Mouse (Mus musculus) midbrain, embryonic 16.5 days (tissue): Measurements from ENCODE around the gene Nbeal1. TPM values are rescaled to one million over a fixed set of nuclear protein-coding genes. Genes with fewer than 3 reads are reported as not detected.

Experiments
- ATAC-seq: fragments of 200-750 bp; cut with Nextera tagmentation; 2 replicates; pipeline ENCODE4 v1.8.0; 2017; ENCODE audit warnings: moderate TSS enrichment
- H3K27ac ChIP-seq: fragments of 300-500 bp; sonication (generic); 2 replicates; pipeline ENCODE4 v1.5.1; 2014; ENCODE audit warnings: mild to moderate bottlenecking, low read length, mixed read lengths
- H3K27me3 ChIP-seq: fragments of 300-500 bp; sonication (generic); 2 replicates; pipeline ENCODE4 v1.6.1; 2014; ENCODE audit warnings: low read depth, low read length, mixed read lengths; ENCODE audit not compliant: control insufficient read depth, insufficient read depth
- H3K36me3 ChIP-seq: fragments of 300-500 bp; sonication (generic); 2 replicates; pipeline ENCODE4 v1.6.1; 2014; ENCODE audit warnings: mild to moderate bottlenecking, low read length, moderate library complexity, mixed read lengths; ENCODE audit not compliant: control insufficient read depth, insufficient read depth
- H3K4me1 ChIP-seq: fragments of 300-500 bp; sonication (generic); 2 replicates; pipeline ENCODE4 v1.6.1; 2014; ENCODE audit warnings: mild to moderate bottlenecking, low read length, mixed read lengths; ENCODE audit not compliant: control insufficient read depth, insufficient read depth
- H3K4me2 ChIP-seq: fragments of 300-500 bp; sonication (generic); 2 replicates; pipeline ENCODE4 v1.6.1; 2014; ENCODE audit warnings: mild to moderate bottlenecking, low read length, mixed read lengths
- H3K4me3 ChIP-seq: fragments of 300-500 bp; sonication (generic); 2 replicates; pipeline ENCODE4 v1.5.1; 2014; ENCODE audit warnings: low read depth, mild to moderate bottlenecking, low read length, moderate library complexity, mixed read lengths
- H3K9ac ChIP-seq: fragments of 300-500 bp; sonication (generic); 2 replicates; pipeline ENCODE4 v1.6.1; 2014; ENCODE audit warnings: low read depth, low read length, mixed read lengths
- H3K9me3 ChIP-seq: fragments of 300-500 bp; sonication (generic); replicated peaks from 2 replicates; pipeline ENCODE4 v1.6.1; 2014; ENCODE audit warnings: mild to moderate bottlenecking, low read length, mixed read lengths; ENCODE audit not compliant: control insufficient read depth, poor library complexity, severe bottlenecking
- WGBS: fragments of 180-500 bp; shearing (Covaris S2); extraction: QIAGEN DNeasy Blood & Tissue Kit; methylation state at CpG from one replicate; pipeline ENCODE4 v1.1.7; 2014; 5-methylcytosine and 5-hydroxymethylcytosine counted together
- polyA plus RNA-seq: library from polyadenylated mRNA; unstranded; fragments of >200 nt; fragmentation: Nextera tagmentation; extraction: Ambion mirVana; gene quantifications from 2 replicates; pipeline ENCODE4 v1.2.1, GENCODE M21; 2015

The Nbeal1 gene
- polyA plus RNA-seq, 1 experiment from 2014 or later = 7.8 TPM

GRCm38 (mm10) chr1:60376556-60376955, 196.2 kb downstream of the Nbeal1 start:
- Histone ChIP-seq H3K4me2 (no peak overlapping the region), H3K4me3 (no peak overlapping the region), H3K27me3 (no peaks in the 10 kb centered on the region), H3K36me3 (peaks cover 4% of the 10 kb centered on the region; the same call in 1 of the 2 replicates), H3K9me3 (0 out of 2 replicates have a peak, but pooled peaks cover 3% of the 10 kb centered on the region), H3K4me1 (no peaks in the 10 kb centered on the region), H3K9ac (no peak overlapping the region), H3K27ac (no peak overlapping the region)
- WGBS = 95% methylated on average over 1 of the region's 1 CpGs
- no peak for ATAC-seq

GRCm38 (mm10) chr1:60381910-60382309, 201.5 kb downstream of the Nbeal1 start:
- H3K4me1 ChIP-seq = no peaks in the 10 kb centered on the region
- H3K4me3 ChIP-seq = no peak overlapping the region
- no peak overlapping the region for H3K4me2 ChIP-seq
- H3K9ac ChIP-seq = no peak overlapping the region
- no peaks in the 10 kb centered on the region for H3K9me3 ChIP-seq
- no peaks in the 10 kb centered on the region for H3K27me3 ChIP-seq
- H3K36me3 ChIP-seq = 0 out of 2 replicates have a peak, but pooled peaks cover 2% of the 10 kb centered on the region
- WGBS = 92% methylated on average over 3 of the region's 3 CpGs
- ATAC-seq = no peak
- no peak overlapping the region for H3K27ac ChIP-seq

Other genes with a start within 250 kb of the Nbeal1 start
- 51.8 and 53.7 TPM in 2 replicates for gene Ica1l, start 137.4 kb upstream of the Nbeal1 start, polyA plus RNA-seq
- gene Carf, start 82.4 kb upstream of the Nbeal1 start, polyA plus RNA-seq = 9.1 and 11.1 TPM in 2 replicates
- gene Wdr12, start 82.0 kb upstream of the Nbeal1 start, polyA plus RNA-seq = 51.0 and 52.5 TPM in 2 replicates
- 7.3 and 10.5 TPM in 2 replicates for gene Cyp20a1, start 162.7 kb downstream of the Nbeal1 start, polyA plus RNA-seq
- gene Abi2, start 229.0 kb downstream of the Nbeal1 start, polyA plus RNA-seq = 90.4 and 92.3 TPM in 2 replicates